Mouse (Mus musculus) limb, embryonic 12.5 days (tissue): ENCODE data around the gene Creb5. TPM values are rescaled to one million over a fixed set of nuclear protein-coding genes. Genes with fewer than 3 reads are reported as not detected.

Experiments used
- ATAC-seq: fragments of 200-750 bp; cut with Nextera tagmentation; 2 replicates; pipeline ENCODE4 v1.8.0; 2017; ENCODE audit warnings: low read depth, moderate TSS enrichment; ENCODE audit not compliant: insufficient number of reproducible peaks, insufficient read depth, low FRiP score, low TSS enrichment
- H3K27ac ChIP-seq: fragments of 300-500 bp; sonication (generic); 2 replicates; pipeline ENCODE4 v1.5.1; 2016; ENCODE audit warnings: mild to moderate bottlenecking, moderate library complexity
- H3K27me3 ChIP-seq: fragments of 300-500 bp; sonication (generic); 2 replicates; pipeline ENCODE4 v1.6.1; 2016; ENCODE audit warnings: mild to moderate bottlenecking, moderate library complexity
- H3K36me3 ChIP-seq: fragments of 300-500 bp; sonication (generic); 2 replicates; pipeline ENCODE4 v1.6.1; 2016; ENCODE audit warnings: mild to moderate bottlenecking, moderate library complexity
- H3K4me1 ChIP-seq: fragments of 300-500 bp; sonication (generic); replicated peaks from 2 replicates; pipeline ENCODE4 v1.6.1; 2016
- H3K4me2 ChIP-seq: fragments of 300-500 bp; sonication (generic); 2 replicates; pipeline ENCODE4 v1.6.1; 2016; ENCODE audit warnings: mild to moderate bottlenecking, moderate library complexity
- H3K4me3 ChIP-seq: fragments of 300-500 bp; sonication (generic); replicated peaks from 2 replicates; pipeline ENCODE4 v1.5.1; 2016; ENCODE audit warnings: mild to moderate bottlenecking
- H3K9ac ChIP-seq: fragments of 300-500 bp; sonication (generic); replicated peaks from 2 replicates; pipeline ENCODE4 v1.6.1; 2016; ENCODE audit warnings: mild to moderate bottlenecking, moderate library complexity
- H3K9me3 ChIP-seq: fragments of 300-500 bp; sonication (generic); 2 replicates; pipeline ENCODE4 v1.6.1; 2016; ENCODE audit warnings: mild to moderate bottlenecking, moderate library complexity
- WGBS: fragments of 180-500 bp; shearing (Covaris S2); methylation state at CpG from one replicate; pipeline ENCODE4 v1.1.7; 2016; 5-methylcytosine and 5-hydroxymethylcytosine counted together
- polyA plus RNA-seq: library from polyadenylated mRNA; unstranded; fragments of >200 nt; fragmentation: Nextera tagmentation; extraction: Ambion mirVana; gene quantifications from 2 replicates; pipeline ENCODE4 v1.2.1, GENCODE M21; 2016

Gene Creb5
- polyA plus RNA-seq, 1 experiment from 2014 or later: 84.2 TPM

- Histone ChIP-seq H3K27me3 (no peaks in the 10 kb centered on the region), H3K36me3 (peaks cover 3% of the 10 kb centered on the region; the same call in 1 of the 2 replicates), H3K4me3 (no peak overlapping the region), H3K4me2 (no peak overlapping the region), H3K27ac (no peak overlapping the region; the same call in 1 of the 2 replicates), H3K9me3 (no peaks in the 10 kb centered on the region), H3K4me1 (peaks cover 36% of the 10 kb centered on the region), H3K9ac (no peak overlapping the region)
- 70% methylated on average over 6 of the region's 6 CpGs for WGBS
- ATAC-seq: no peak
These were observed 357.0 kb downstream of the Creb5 start for GRCm38 (mm10) chr6:53644056-53644455.

GRCm38 (mm10) chr6:53644971-53645370 is 357.9 kb downstream of the Creb5 start:
- H3K27ac ChIP-seq: no peak overlapping the region
- H3K4me3 ChIP-seq: no peak overlapping the region
- H3K9ac ChIP-seq: no peak overlapping the region
- peaks cover 36% of the 10 kb centered on the region for H3K4me1 ChIP-seq
- no peaks in the 10 kb centered on the region; the same call in 1 of the 2 replicates for H3K36me3 ChIP-seq
- no peak for ATAC-seq
- no peaks in the 10 kb centered on the region for H3K27me3 ChIP-seq
- H3K4me2 ChIP-seq: no peak overlapping the region
- 91% methylated on average over 7 of the region's 7 CpGs for WGBS
- no peaks in the 10 kb centered on the region for H3K9me3 ChIP-seq

GRCm38 (mm10) chr6:53649782-53650181 is 362.7 kb downstream of the Creb5 start:
- WGBS: 100% methylated on average over 1 of the region's 1 CpGs

GRCm38 (mm10) chr6:53652691-53653090 is 365.6 kb downstream of the Creb5 start:
- no peaks in the 10 kb centered on the region for H3K9me3 ChIP-seq
- no peak overlapping the region for H3K9ac ChIP-seq
- H3K4me2 ChIP-seq: no peak overlapping the region
- H3K27ac ChIP-seq: peak overlapping the region; percentile 80
- no peaks in the 10 kb centered on the region; the same call in 1 of the 2 replicates for H3K36me3 ChIP-seq
- ATAC-seq: no peak
- H3K27me3 ChIP-seq: 0 out of 2 replicates have a peak, but pooled peaks cover 3% of the 10 kb centered on the region
- H3K4me3 ChIP-seq: no peak overlapping the region
- H3K4me1 ChIP-seq: peaks cover 50% of the 10 kb centered on the region
- WGBS: 42% methylated on average over 5 of the region's 5 CpGs

More at GRCm38 (mm10) chr6:53649782-53650181, 362.7 kb downstream of the Creb5 start:
- Histone ChIP-seq H3K27me3 (0 out of 2 replicates have a peak, but pooled peaks cover 3% of the 10 kb centered on the region), H3K9ac (no peak overlapping the region), H3K4me1 (peaks cover 28% of the 10 kb centered on the region), H3K36me3 (no peaks in the 10 kb centered on the region; the same call in 1 of the 2 replicates), H3K9me3 (no peaks in the 10 kb centered on the region), H3K27ac (no peak overlapping the region), H3K4me2 (no peak overlapping the region), H3K4me3 (no peak overlapping the region)
- no peak for ATAC-seq

GRCm38 (mm10) chr6:53653706-53654360 is 366.8 kb downstream of the Creb5 start:
- 38% methylated on average over 8 of the region's 8 CpGs for WGBS
- peak overlapping the region; percentile 80 for H3K27ac ChIP-seq
- H3K4me2 ChIP-seq: no peak overlapping the region
- H3K27me3 ChIP-seq: 0 out of 2 replicates have a peak, but pooled peaks cover 3% of the 10 kb centered on the region
- H3K9me3 ChIP-seq: no peaks in the 10 kb centered on the region
- H3K4me1 ChIP-seq: peaks cover 52% of the 10 kb centered on the region
- H3K9ac ChIP-seq: no peak overlapping the region
- no peak overlapping the region for H3K4me3 ChIP-seq
- ATAC-seq: no peak
- H3K36me3 ChIP-seq: no peaks in the 10 kb centered on the region; the same call in 1 of the 2 replicates

GRCm38 (mm10) chr6:53654361-53654824 is 367.3 kb downstream of the Creb5 start:
- peak; percentile 76; the same call in 1 of the 2 replicates for ATAC-seq
- 18% methylated on average over 12 of the region's 12 CpGs for WGBS

GRCm38 (mm10) chr6:53656466-53656865 is 369.4 kb downstream of the Creb5 start:
- H3K36me3 ChIP-seq: no peaks in the 10 kb centered on the region
- no peaks in the 10 kb centered on the region for H3K9me3 ChIP-seq
- no peaks in the 10 kb centered on the region for H3K27me3 ChIP-seq
- ATAC-seq: peak; percentile 32; the same call in 1 of the 2 replicates
- H3K4me2 ChIP-seq: no peak overlapping the region
- 67% methylated on average over 3 of the region's 3 CpGs for WGBS
- H3K4me3 ChIP-seq: no peak overlapping the region
- H3K9ac ChIP-seq: no peak overlapping the region
- no peak overlapping the region; the same call in 1 of the 2 replicates for H3K27ac ChIP-seq
- H3K4me1 ChIP-seq: peaks cover 56% of the 10 kb centered on the region

More at GRCm38 (mm10) chr6:53654361-53654824, 367.3 kb downstream of the Creb5 start:
- Histone ChIP-seq H3K9ac (no peak overlapping the region), H3K36me3 (no peaks in the 10 kb centered on the region), H3K27ac (peak overlapping the region; percentile 80), H3K4me2 (no peak overlapping the region; the same call in 1 of the 2 replicates), H3K27me3 (0 out of 2 replicates have a peak, but pooled peaks cover 3% of the 10 kb centered on the region), H3K4me1 (peaks cover 52% of the 10 kb centered on the region), H3K4me3 (no peak overlapping the region), H3K9me3 (no peaks in the 10 kb centered on the region)

GRCm38 (mm10) chr6:53657483-53657882 is 370.4 kb downstream of the Creb5 start:
- Histone ChIP-seq H3K27ac (0 out of 2 replicates have a peak overlapping the region, but pooled peaks have one; percentile 35), H3K9ac (no peak overlapping the region), H3K36me3 (no peaks in the 10 kb centered on the region), H3K4me2 (no peak overlapping the region), H3K9me3 (no peaks in the 10 kb centered on the region), H3K4me3 (no peak overlapping the region), H3K4me1 (peaks cover 50% of the 10 kb centered on the region), H3K27me3 (no peaks in the 10 kb centered on the region)
- 65% methylated on average over 4 of the region's 4 CpGs for WGBS
- no peak for ATAC-seq

GRCm38 (mm10) chr6:53662858-53663833 is 376.1 kb downstream of the Creb5 start:
- H3K36me3 ChIP-seq: no peaks in the 10 kb centered on the region; the same call in 1 of the 2 replicates
- WGBS: 65% methylated on average over 11 of the region's 11 CpGs
- no peak overlapping the region for H3K4me3 ChIP-seq
- H3K4me2 ChIP-seq: no peak overlapping the region
- no peak overlapping the region for H3K9ac ChIP-seq
- no peaks in the 10 kb centered on the region for H3K27me3 ChIP-seq
- H3K4me1 ChIP-seq: peaks cover 32% of the 10 kb centered on the region
- no peaks in the 10 kb centered on the region for H3K9me3 ChIP-seq
- H3K27ac ChIP-seq: peak overlapping the region; percentile 62; the same call in 1 of the 2 replicates
- peak; percentile 75; the same call in 1 of the 2 replicates for ATAC-seq

GRCm38 (mm10) chr6:53664759-53665158 is 377.7 kb downstream of the Creb5 start:
- Histone ChIP-seq H3K9me3 (no peaks in the 10 kb centered on the region), H3K36me3 (no peaks in the 10 kb centered on the region; the same call in 1 of the 2 replicates), H3K4me3 (no peak overlapping the region), H3K4me2 (no peak overlapping the region), H3K4me1 (peaks cover 32% of the 10 kb centered on the region), H3K27me3 (no peaks in the 10 kb centered on the region), H3K27ac (peak overlapping the region; percentile 8), H3K9ac (no peak overlapping the region)
- 48% methylated on average over 1 of the region's 1 CpGs for WGBS
- ATAC-seq: no peak
